Mouse (Mus musculus) heart, embryonic 16.5 days (tissue): ENCODE measurements around the gene Lgmn. TPM values are rescaled to one million over a fixed set of nuclear protein-coding genes. Genes with fewer than 3 reads are reported as not detected.
A peak's percentile ranks its signal among the peaks of the same experiment; 100 is the strongest.

Source experiments
- ATAC-seq: fragments of 200-750 bp; cut with Nextera tagmentation; replicated peaks from 2 replicates; pipeline ENCODE4 v1.8.0; 2017; ENCODE audit warnings: moderate number of reproducible peaks; ENCODE audit not compliant: insufficient read depth, low FRiP score; ENCODE audit errors: extremely low read depth
- H3K27ac ChIP-seq: fragments of 300-500 bp; sonication (generic); 2 replicates; pipeline ENCODE4 v1.5.1; 2014; ENCODE audit warnings: mild to moderate bottlenecking, low read length, control low read depth, moderate library complexity
- H3K27me3 ChIP-seq: fragments of 300-500 bp; sonication (generic); 2 replicates; pipeline ENCODE4 v1.6.1; 2014; ENCODE audit warnings: low read length, mixed read lengths; ENCODE audit not compliant: control insufficient read depth, insufficient read depth
- H3K36me3 ChIP-seq: fragments of 300-500 bp; sonication (generic); 2 replicates; pipeline ENCODE4 v1.6.1; 2014; ENCODE audit not compliant: control insufficient read depth, insufficient read depth
- H3K4me1 ChIP-seq: fragments of 300-500 bp; sonication (generic); 2 replicates; pipeline ENCODE4 v1.6.1; 2014; ENCODE audit warnings: low read length, mixed read lengths; ENCODE audit not compliant: control insufficient read depth, insufficient read depth
- H3K4me2 ChIP-seq: fragments of 300-500 bp; sonication (generic); 2 replicates; pipeline ENCODE4 v1.6.1; 2014; ENCODE audit warnings: low read depth, mild to moderate bottlenecking, control low read depth, low read length
- H3K4me3 ChIP-seq: fragments of 300-500 bp; sonication (generic); 2 replicates; pipeline ENCODE4 v1.5.1; 2014; ENCODE audit warnings: mild to moderate bottlenecking, control low read depth, low read length
- H3K9ac ChIP-seq: fragments of 300-500 bp; sonication (generic); 2 replicates; pipeline ENCODE4 v1.6.1; 2014; ENCODE audit warnings: low read length, control low read depth
- H3K9me3 ChIP-seq: fragments of 300-500 bp; sonication (generic); replicated peaks from 2 replicates; pipeline ENCODE4 v1.6.1; 2016; ENCODE audit warnings: low read length; ENCODE audit not compliant: control insufficient read depth
- WGBS: fragments of 180-500 bp; shearing (Covaris S2); extraction: QIAGEN DNeasy Blood & Tissue Kit; methylation state at CpG from one replicate; pipeline ENCODE4 v1.1.7; 2014; 5-methylcytosine and 5-hydroxymethylcytosine counted together
- polyA plus RNA-seq: library from polyadenylated mRNA; unstranded; fragments of >200 nt; fragmentation: Nextera tagmentation; extraction: Ambion mirVana; gene quantifications from 2 replicates; pipeline ENCODE4 v1.2.1, GENCODE M21; 2015

Lgmn gene
- polyA plus RNA-seq, 1 experiment from 2014 or later = 107 TPM

DNA sequence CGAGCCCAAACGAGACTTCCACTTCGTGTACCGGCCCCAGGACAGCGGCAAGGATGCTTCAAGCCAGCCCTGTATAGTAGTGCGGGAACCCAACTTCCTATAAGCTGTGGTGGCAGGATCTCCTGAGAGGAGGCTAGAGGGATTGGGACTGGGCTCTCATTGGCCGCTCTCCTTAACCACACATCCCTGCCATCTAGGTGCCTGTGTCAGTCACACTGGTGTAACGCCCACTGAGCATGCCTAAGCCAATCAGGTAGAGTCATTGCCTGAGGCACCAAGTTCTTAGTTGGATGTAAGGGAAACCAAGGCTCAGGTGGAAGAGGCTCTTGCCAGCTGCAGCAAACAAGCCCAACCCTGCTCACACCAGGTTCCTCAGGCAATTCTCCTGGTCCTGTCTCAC, 49.6 kb downstream of the Lgmn start:
- no peak overlapping the region for H3K4me2 ChIP-seq
- H3K9ac ChIP-seq = no peak overlapping the region
- no peaks in the 10 kb centered on the region for H3K4me1 ChIP-seq
- no peak overlapping the region for H3K27ac ChIP-seq
- no peak overlapping the region for H3K4me3 ChIP-seq
- H3K9me3 ChIP-seq = no peaks in the 10 kb centered on the region
- H3K36me3 ChIP-seq = peaks cover 30% of the 10 kb centered on the region
- 46% methylated on average over 8 of the region's 8 CpGs for WGBS
- ATAC-seq = no peak
- H3K27me3 ChIP-seq = no peaks in the 10 kb centered on the region

DNA sequence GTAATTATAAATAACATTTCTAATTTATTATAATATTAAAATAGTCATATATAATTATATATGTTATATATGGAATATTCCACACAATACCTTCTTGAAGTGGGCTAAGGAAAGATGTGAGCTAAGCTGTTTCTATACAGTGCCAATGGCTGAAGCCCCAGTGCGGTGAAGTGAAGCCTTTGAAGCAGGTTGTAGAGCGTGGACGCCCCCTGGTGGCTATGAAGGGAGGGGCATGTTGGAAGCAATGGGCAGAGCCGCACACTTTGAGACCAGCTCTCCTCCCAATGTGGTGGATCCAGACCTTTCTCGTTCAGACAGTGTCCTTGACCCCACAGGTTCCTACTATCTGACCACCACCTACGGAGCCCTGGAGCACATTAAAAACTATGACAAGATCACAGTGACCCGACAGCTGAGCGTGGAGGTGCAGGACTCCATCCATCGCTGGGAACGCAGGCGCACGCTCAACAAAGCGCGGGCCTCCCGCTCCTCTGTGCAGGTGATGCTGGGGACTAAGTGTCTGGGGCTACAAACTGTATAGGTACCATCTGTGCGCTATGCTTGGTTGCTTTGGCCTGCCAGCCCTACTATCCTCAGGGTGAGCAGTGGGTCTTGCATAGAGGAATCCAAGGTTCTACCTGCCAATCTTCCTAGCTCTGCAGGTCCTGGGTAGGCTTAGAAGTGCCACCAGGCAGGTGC, 52.2 kb downstream of the Lgmn start:
- H3K4me2 ChIP-seq = no peak overlapping the region
- no peaks in the 10 kb centered on the region for H3K4me1 ChIP-seq
- ATAC-seq = peak; percentile 31; the same call in 1 of the 2 replicates
- 58% methylated on average over 16 of the region's 16 CpGs for WGBS
- H3K9me3 ChIP-seq = no peaks in the 10 kb centered on the region
- peaks cover 29% of the 10 kb centered on the region for H3K36me3 ChIP-seq
- no peak overlapping the region for H3K4me3 ChIP-seq
- H3K9ac ChIP-seq = no peak overlapping the region
- H3K27ac ChIP-seq = no peak overlapping the region
- no peaks in the 10 kb centered on the region for H3K27me3 ChIP-seq

DNA sequence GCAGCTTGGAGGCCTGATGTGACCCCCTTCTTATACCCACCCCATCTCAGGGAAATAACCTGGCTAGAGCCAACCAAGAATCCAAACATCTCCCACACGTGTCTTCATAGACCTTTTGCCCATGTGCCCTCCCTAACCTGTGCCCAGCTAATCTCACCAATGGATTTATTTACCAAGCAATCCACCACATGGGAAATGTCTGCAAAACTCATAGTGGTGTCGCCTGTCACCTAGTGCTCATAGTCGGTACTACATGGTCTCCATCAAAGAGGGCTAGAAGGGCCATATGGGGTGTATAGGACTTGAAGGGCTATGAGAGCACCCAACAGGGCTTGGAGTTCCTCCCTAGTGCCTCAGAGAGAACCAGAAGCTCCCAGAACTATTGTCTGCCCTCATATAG, 54.8 kb downstream of the Lgmn start:
- ATAC-seq = no peak; the same call in 1 of the 2 replicates
- Histone ChIP-seq H3K9me3 (no peaks in the 10 kb centered on the region), H3K36me3 (peaks cover 27% of the 10 kb centered on the region), H3K9ac (no peak overlapping the region), H3K27ac (no peak overlapping the region), H3K4me2 (no peak overlapping the region), H3K27me3 (no peaks in the 10 kb centered on the region), H3K4me1 (no peaks in the 10 kb centered on the region), H3K4me3 (no peak overlapping the region)
- WGBS = 30% methylated on average over 3 of the region's 3 CpGs

DNA sequence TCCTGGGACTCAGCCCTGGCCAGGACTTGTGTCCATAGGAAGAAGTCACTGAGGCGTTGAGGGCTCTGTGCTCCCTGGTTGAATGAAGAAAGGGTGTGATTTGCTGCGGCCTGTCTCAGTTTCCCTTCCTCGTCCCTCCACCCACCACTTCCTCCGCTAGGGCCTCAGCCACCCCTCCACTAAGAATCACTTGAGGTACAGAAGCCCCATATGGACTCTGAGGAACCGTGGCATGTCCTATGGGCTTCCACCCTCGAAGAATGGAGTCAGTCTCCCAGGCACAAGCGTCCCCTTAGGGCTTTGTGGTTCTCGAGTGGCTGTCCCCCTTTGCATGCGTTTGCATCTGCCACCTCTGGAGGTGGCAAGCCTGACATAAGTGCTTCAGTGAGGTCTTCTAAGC, 56.3 kb downstream of the Lgmn start:
- no peak for ATAC-seq
- no peak overlapping the region for H3K9ac ChIP-seq
- WGBS = 84% methylated on average over 9 of the region's 9 CpGs
- H3K27me3 ChIP-seq = no peaks in the 10 kb centered on the region
- H3K36me3 ChIP-seq = peaks cover 28% of the 10 kb centered on the region
- no peak overlapping the region for H3K27ac ChIP-seq
- H3K4me3 ChIP-seq = no peak overlapping the region
- no peak overlapping the region for H3K4me2 ChIP-seq
- no peaks in the 10 kb centered on the region for H3K4me1 ChIP-seq
- no peaks in the 10 kb centered on the region for H3K9me3 ChIP-seq

DNA sequence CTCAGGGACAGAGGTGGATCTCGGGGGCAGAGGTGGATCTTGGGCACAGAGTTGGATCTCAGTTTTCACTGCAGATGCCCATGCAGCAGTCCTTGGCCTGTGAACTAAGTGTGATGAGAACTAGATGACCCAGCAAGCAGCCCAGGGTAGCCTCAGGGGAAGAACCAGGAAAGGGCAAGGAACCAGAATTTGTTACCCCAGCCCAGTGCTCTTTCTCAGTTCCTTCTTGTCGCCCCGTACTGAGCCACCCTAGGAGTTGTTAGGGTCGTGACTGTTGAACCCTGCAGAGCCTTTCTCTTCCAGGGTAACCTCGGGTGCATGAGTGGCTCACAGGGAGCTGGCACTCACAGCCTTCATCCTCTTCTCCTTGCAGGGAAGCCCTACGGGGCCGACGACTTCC, 57.4 kb downstream of the Lgmn start:
- Histone ChIP-seq H3K9ac (no peak overlapping the region), H3K27ac (no peak overlapping the region), H3K27me3 (no peaks in the 10 kb centered on the region), H3K4me1 (no peaks in the 10 kb centered on the region), H3K9me3 (no peaks in the 10 kb centered on the region), H3K4me2 (no peak overlapping the region), H3K4me3 (no peak overlapping the region), H3K36me3 (peaks cover 24% of the 10 kb centered on the region)
- ATAC-seq = no peak
- 81% methylated on average over 8 of the region's 8 CpGs for WGBS

DNA sequence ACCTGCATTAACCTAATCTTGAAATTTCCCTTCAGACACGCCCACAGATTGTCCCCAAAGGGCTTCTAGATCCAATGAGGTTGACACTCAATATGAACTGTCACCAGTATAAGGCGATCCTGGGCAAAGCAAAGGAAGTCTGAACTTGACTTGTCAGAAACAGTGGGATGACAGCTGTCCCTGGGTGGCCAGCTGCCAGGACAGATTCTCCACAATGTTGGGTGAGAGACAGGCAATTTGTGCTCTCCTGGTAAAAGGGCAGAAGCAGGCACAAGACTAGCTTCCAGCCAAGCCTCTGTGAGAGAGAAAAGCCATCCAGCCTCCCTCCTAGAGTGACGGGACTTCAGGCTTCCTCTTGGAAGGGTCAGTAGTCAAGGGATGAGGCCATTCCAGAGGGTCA, 67.3 kb downstream of the Lgmn start:
- H3K4me3 ChIP-seq = no peak overlapping the region
- H3K4me1 ChIP-seq = peaks cover 32% of the 10 kb centered on the region
- no peak overlapping the region for H3K9ac ChIP-seq
- 65% methylated on average over 3 of the region's 3 CpGs for WGBS
- H3K4me2 ChIP-seq = no peak overlapping the region
- no peak overlapping the region for H3K27ac ChIP-seq
- H3K27me3 ChIP-seq = no peaks in the 10 kb centered on the region
- H3K9me3 ChIP-seq = no peaks in the 10 kb centered on the region
- peaks cover 15% of the 10 kb centered on the region for H3K36me3 ChIP-seq
- ATAC-seq = no peak

DNA sequence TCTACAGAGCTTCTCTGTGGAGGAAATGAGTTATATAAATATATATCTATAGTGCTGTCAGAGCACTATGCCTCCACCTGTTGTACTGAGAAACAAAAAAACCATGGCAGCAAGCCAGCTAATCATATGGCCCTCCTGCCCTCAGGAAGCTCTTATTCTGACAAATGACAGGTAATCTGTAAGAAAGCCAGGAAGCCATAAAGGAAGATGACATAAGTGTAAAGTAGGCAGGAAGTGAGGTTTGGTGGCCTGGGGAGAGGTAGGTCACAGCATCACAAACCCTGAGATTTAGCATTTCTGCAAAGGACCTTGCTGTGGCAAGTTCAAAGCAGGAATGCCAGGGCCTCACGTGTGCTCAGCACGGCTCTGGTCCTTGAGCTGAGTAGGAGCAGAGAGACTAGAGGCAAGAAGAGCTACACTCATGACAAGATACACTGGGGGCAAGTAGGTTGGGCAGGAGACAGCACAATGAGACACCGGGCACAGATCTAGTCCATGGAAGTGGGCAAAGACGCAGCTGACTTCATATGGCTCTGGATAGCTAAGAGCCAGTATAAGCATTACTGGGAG, 68.6 kb downstream of the Lgmn start:
- Histone ChIP-seq H3K36me3 (peaks cover 15% of the 10 kb centered on the region), H3K9me3 (no peaks in the 10 kb centered on the region), H3K4me2 (no peak overlapping the region), H3K4me3 (no peak overlapping the region), H3K27ac (no peak overlapping the region), H3K4me1 (peaks cover 32% of the 10 kb centered on the region), H3K9ac (no peak overlapping the region), H3K27me3 (no peaks in the 10 kb centered on the region)
- ATAC-seq = no peak
- 78% methylated on average over 4 of the region's 4 CpGs for WGBS

DNA sequence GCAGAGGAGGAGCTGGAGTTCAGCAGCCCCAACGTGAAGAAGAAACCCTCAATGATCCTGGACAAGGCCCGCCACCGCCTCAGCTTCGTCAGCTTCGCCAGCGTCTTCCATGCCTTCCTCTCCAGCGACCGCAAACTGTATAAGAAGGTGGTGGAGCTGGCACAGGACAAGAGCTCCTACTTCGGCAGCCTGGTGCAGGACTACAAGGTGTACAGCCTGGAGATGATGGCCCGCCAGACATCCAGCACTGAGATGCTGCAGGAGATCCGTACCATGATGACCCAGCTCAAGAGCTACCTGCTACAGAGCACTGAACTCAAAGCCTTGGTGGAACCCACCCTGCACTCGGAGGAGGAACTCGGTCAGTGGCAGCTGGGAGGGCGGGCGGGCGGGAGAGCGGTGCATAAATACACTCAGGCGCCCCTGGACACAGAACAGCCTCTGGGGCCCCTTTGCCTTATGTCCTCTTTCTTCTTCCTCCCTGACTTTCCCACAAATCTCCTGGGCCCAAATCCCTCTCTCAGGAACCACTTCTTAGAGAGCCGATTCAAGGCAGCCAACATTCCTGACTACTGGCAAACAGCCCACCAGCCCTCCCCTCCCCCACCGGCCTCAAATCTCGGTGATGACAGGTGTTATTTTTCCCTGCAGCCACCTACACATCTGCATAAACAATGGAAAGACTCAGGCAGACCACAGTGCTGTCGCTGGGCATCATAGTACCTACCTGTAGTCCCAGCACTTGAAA, 70.0 kb downstream of the Lgmn start:
- Histone ChIP-seq H3K36me3 (peaks cover 15% of the 10 kb centered on the region), H3K27me3 (no peaks in the 10 kb centered on the region), H3K9ac (peak overlapping the region; percentile 4; the same call in 1 of the 2 replicates), H3K27ac (peak overlapping the region; percentile 9; the same call in 1 of the 2 replicates), H3K4me3 (no peak overlapping the region), H3K9me3 (no peaks in the 10 kb centered on the region), H3K4me1 (peaks cover 26% of the 10 kb centered on the region), H3K4me2 (peak overlapping the region; percentile 26; the same call in 1 of the 2 replicates)
- 47% methylated on average over 22 of the region's 22 CpGs for WGBS
- no peak for ATAC-seq

DNA sequence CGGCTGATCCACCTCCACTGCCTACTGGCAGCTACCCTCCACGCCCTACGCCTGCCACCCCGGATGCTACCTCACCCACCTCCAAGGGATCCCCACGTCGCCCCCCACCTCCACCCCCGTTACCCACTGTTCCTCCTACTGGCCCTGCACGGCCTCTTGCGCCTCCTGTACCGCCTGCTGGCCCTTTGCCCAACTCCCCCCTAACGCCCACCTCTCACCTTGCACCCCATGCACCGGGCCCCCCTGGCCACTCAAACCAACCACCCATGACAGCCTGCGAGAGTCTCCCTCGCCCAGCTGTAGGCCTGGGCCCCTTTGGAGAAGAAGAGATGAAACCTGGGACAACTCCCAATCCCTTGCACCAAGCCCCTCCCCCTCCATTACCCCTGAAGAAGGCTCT, 71.1 kb downstream of the Lgmn start:
- Histone ChIP-seq H3K36me3 (peaks cover 11% of the 10 kb centered on the region), H3K27ac (no peak overlapping the region), H3K9ac (no peak overlapping the region), H3K9me3 (no peaks in the 10 kb centered on the region), H3K4me3 (no peak overlapping the region), H3K4me2 (no peak overlapping the region), H3K4me1 (peaks cover 21% of the 10 kb centered on the region), H3K27me3 (no peaks in the 10 kb centered on the region)
- WGBS = 81% methylated on average over 14 of the region's 14 CpGs
- no peak for ATAC-seq
